Mouse (Mus musculus): ENCODE data around the gene Rbm3. TPM values are rescaled to one million over a fixed set of nuclear protein-coding genes. Genes with fewer than 3 reads are reported as not detected.
A peak's percentile ranks its signal among the peaks of the same experiment; 100 is the strongest.

The Rbm3 gene
- polyA plus RNA-seq, 1 experiment = 290 TPM

GRCm38 (mm10) chrX:8175169-8175503 lies 29.5 kb upstream of the Rbm3 start:
- Histone ChIP-seq H3K27ac (ENCODE audit: insufficient read depth, low read depth, low read length) (no peak overlapping the region; the same call in 1 of the 2 replicates), H3K4me3 (ENCODE audit: insufficient read depth, low read length) (peak overlapping the region; percentile 97), H3K4me1 (ENCODE audit: control insufficient read depth, insufficient read depth, low read length) (peaks cover 7% of the 10 kb centered on the region)
- TF ChIP-seq POLR2A (IDR thresholded peaks at IDR 0.05; ENCODE audit: borderline replicate concordance, low read depth, low read length) (no peak), CTCF (IDR thresholded peaks at IDR 0.05; ENCODE audit: low read depth, low read length) (no peak)

GRCm38 (mm10) chrX:8167716-8168647 lies 22.3 kb upstream of the Rbm3 start:
- peak overlapping the region; percentile 75 for H3K27ac ChIP-seq (ENCODE audit: insufficient read depth, low read depth, low read length)
- no peak overlapping the region for H3K4me3 ChIP-seq (ENCODE audit: insufficient read depth, low read length)
- peaks cover 20% of the 10 kb centered on the region for H3K4me1 ChIP-seq (ENCODE audit: control insufficient read depth, insufficient read depth, low read length)
- TF ChIP-seq POLR2A (IDR thresholded peaks at IDR 0.05; ENCODE audit: borderline replicate concordance, low read depth, low read length) (no peak), CTCF (IDR thresholded peaks at IDR 0.05; ENCODE audit: low read depth, low read length) (no peak)

- TF ChIP-seq CTCF (IDR thresholded peaks at IDR 0.05; ENCODE audit: low read depth, low read length) (no peak), POLR2A (IDR thresholded peaks at IDR 0.05; ENCODE audit: borderline replicate concordance, low read depth, low read length) (no peak)
Observed at GRCm38 (mm10) chrX:8164471-8164870, 18.8 kb upstream of the Rbm3 start.

GRCm38 (mm10) chrX:8163076-8163475 lies 17.4 kb upstream of the Rbm3 start:
- TF ChIP-seq CTCF (IDR thresholded peaks at IDR 0.05; ENCODE audit: low read depth, low read length) (no peak), POLR2A (IDR thresholded peaks at IDR 0.05; ENCODE audit: borderline replicate concordance, low read depth, low read length) (no peak)
- H3K27ac ChIP-seq (ENCODE audit: insufficient read depth, low read depth, low read length) = no peak overlapping the region
- peaks cover 11% of the 10 kb centered on the region for H3K4me1 ChIP-seq (ENCODE audit: control insufficient read depth, insufficient read depth, low read length)
- H3K4me3 ChIP-seq (ENCODE audit: insufficient read depth, low read length) = no peak overlapping the region

More at GRCm38 (mm10) chrX:8164471-8164870, 18.8 kb upstream of the Rbm3 start:
- Histone ChIP-seq H3K4me3 (ENCODE audit: insufficient read depth, low read length) (no peak overlapping the region), H3K27ac (ENCODE audit: insufficient read depth, low read depth, low read length) (no peak overlapping the region), H3K4me1 (ENCODE audit: control insufficient read depth, insufficient read depth, low read length) (peaks cover 17% of the 10 kb centered on the region)

GRCm38 (mm10) chrX:8143750-8144149 lies 1.9 kb downstream of the Rbm3 start:
- H3K4me3 ChIP-seq (ENCODE audit: insufficient read depth, low read length) = peak overlapping the region; percentile 92
- no peak overlapping the region for H3K27ac ChIP-seq (ENCODE audit: insufficient read depth, low read depth, low read length)
- no peak for TF ChIP-seq POLR2A (IDR thresholded peaks at IDR 0.05; ENCODE audit: borderline replicate concordance, low read depth, low read length)
- no peak for TF ChIP-seq CTCF (IDR thresholded peaks at IDR 0.05; ENCODE audit: low read depth, low read length)
- H3K4me1 ChIP-seq (ENCODE audit: control insufficient read depth, insufficient read depth, low read length) = no peaks in the 10 kb centered on the region; the same call in 1 of the 2 replicates

GRCm38 (mm10) chrX:8142948-8143347 lies 2.7 kb downstream of the Rbm3 start:
- Histone ChIP-seq H3K4me3 (ENCODE audit: insufficient read depth, low read length) (no peak overlapping the region), H3K4me1 (ENCODE audit: control insufficient read depth, insufficient read depth, low read length) (no peaks in the 10 kb centered on the region; the same call in 1 of the 2 replicates), H3K27ac (ENCODE audit: insufficient read depth, low read depth, low read length) (no peak overlapping the region)
- TF ChIP-seq CTCF (IDR thresholded peaks at IDR 0.05; ENCODE audit: low read depth, low read length) (no peak), POLR2A (IDR thresholded peaks at IDR 0.05; ENCODE audit: borderline replicate concordance, low read depth, low read length) (no peak)

GRCm38 (mm10) chrX:8141058-8141457 lies 4.6 kb downstream of the Rbm3 start:
- TF ChIP-seq POLR2A (IDR thresholded peaks at IDR 0.05; ENCODE audit: borderline replicate concordance, low read depth, low read length) (no peak), CTCF (IDR thresholded peaks at IDR 0.05; ENCODE audit: low read depth, low read length) (no peak)
- no peak overlapping the region for H3K4me3 ChIP-seq (ENCODE audit: insufficient read depth, low read length)
- H3K4me1 ChIP-seq (ENCODE audit: control insufficient read depth, insufficient read depth, low read length) = peaks cover 4% of the 10 kb centered on the region
- H3K27ac ChIP-seq (ENCODE audit: insufficient read depth, low read depth, low read length) = no peak overlapping the region

- H3K4me3 ChIP-seq (ENCODE audit: insufficient read depth, low read length) = no peak overlapping the region
- TF ChIP-seq CTCF (IDR thresholded peaks at IDR 0.05; ENCODE audit: low read depth, low read length) (no peak), POLR2A (IDR thresholded peaks at IDR 0.05; ENCODE audit: borderline replicate concordance, low read depth, low read length) (no peak)
- peaks cover 7% of the 10 kb centered on the region for H3K4me1 ChIP-seq (ENCODE audit: control insufficient read depth, insufficient read depth, low read length)
- H3K27ac ChIP-seq (ENCODE audit: insufficient read depth, low read depth, low read length) = no peak overlapping the region
Observed at GRCm38 (mm10) chrX:8140446-8140845, 5.2 kb downstream of the Rbm3 start.

GRCm38 (mm10) chrX:8139480-8139879 lies 6.2 kb downstream of the Rbm3 start:
- Histone ChIP-seq H3K4me3 (ENCODE audit: insufficient read depth, low read length) (no peak overlapping the region), H3K27ac (ENCODE audit: insufficient read depth, low read depth, low read length) (no peak overlapping the region), H3K4me1 (ENCODE audit: control insufficient read depth, insufficient read depth, low read length) (peaks cover 7% of the 10 kb centered on the region)
- TF ChIP-seq CTCF (IDR thresholded peaks at IDR 0.05; ENCODE audit: low read depth, low read length) (no peak), POLR2A (IDR thresholded peaks at IDR 0.05; ENCODE audit: borderline replicate concordance, low read depth, low read length) (no peak)

GRCm38 (mm10) chrX:8135886-8136285 lies 9.8 kb downstream of the Rbm3 start:
- TF ChIP-seq CTCF (IDR thresholded peaks at IDR 0.05; ENCODE audit: low read depth, low read length) = no peak
- no peak for TF ChIP-seq POLR2A (IDR thresholded peaks at IDR 0.05; ENCODE audit: borderline replicate concordance, low read depth, low read length)
- Histone ChIP-seq H3K4me3 (ENCODE audit: insufficient read depth, low read length) (no peak overlapping the region), H3K4me1 (ENCODE audit: control insufficient read depth, insufficient read depth, low read length) (peaks cover 7% of the 10 kb centered on the region), H3K27ac (ENCODE audit: insufficient read depth, low read depth, low read length) (0 out of 2 replicates have a peak overlapping the region, but pooled peaks have one; percentile 2)
